Mouse (Mus musculus): ENCODE measurements around the gene Kctd19. TPM values are rescaled to one million over a fixed set of nuclear protein-coding genes. Genes with fewer than 3 reads are reported as not detected.

Kctd19 gene
- polyA plus RNA-seq, 1 experiment = 0.32 TPM

DNA sequence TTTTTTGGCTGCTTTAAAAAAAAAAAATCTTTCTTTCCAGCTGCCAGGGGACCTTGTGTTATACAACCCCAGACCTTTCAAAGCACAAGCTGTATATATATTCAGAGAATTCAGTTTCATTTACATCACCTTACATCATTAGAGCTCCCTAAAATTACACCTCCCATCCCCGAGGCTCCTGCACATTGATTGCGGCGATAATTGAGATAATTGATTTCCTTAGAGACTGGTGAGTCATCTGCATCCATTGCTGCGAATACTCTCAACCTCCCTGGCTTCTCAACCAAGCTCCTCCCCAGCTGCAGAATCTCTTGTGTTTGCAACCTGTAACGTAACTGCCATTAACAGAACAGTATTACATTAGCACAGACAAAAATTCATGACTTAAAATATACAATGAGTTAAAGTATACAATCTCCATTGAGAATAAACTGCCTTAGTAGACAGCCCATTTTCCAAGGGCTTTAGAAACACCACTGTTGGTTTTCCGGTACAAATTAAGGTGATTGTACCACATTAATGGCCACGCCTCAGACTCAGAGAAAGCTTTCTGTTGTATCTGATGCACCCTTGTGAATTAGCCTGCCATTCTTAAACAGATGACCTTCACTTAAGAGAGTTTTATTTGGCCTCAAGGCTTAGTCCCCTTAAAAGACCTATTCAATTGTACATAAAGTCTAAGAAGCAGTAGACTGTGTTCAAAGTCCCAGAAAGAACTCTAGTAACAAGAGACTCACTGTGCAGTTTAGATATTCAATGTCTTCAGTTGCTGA lies 18.6 kb upstream of the Kctd19 start:
- DNase-seq = no peak
- no peak for TF ChIP-seq POLR2A (IDR thresholded peaks at IDR 0.05; ENCODE audit: borderline replicate concordance, extremely low read depth, low read depth, low read length)
- no peak for TF ChIP-seq CTCF (IDR thresholded peaks at IDR 0.05; ENCODE audit: insufficient read depth, low read length)
- Histone ChIP-seq H3K4me1 (ENCODE audit: control insufficient read depth, insufficient read depth, low read length) (peaks cover 15% of the 10 kb centered on the region), H3K4me3 (replicated peaks; ENCODE audit: extremely low read depth, low read depth, low read length) (no peak overlapping the region)
- WGBS = 82% methylated on average over 7 of the region's 7 CpGs

DNA sequence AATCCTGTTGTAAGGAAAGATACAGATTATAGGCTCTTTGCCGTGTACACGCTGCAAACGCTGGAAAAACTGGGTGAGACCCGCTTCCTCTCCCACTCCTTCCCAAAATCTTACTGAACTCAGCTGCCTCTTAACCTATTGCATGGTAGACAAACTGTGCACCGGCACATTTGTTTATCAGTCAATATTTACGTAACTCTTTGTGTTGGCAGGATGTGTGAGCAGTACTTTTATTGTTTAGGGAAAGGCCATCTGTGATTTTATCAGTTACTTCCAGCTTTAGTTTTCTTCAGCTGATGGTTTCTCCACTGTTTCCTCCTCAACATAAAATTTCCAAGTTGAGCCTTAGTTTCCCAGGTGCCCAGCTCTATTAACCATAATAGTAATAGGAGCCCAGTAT lies 13.6 kb upstream of the Kctd19 start:
- TF ChIP-seq CTCF (IDR thresholded peaks at IDR 0.05; ENCODE audit: insufficient read depth, low read length) = no peak
- TF ChIP-seq POLR2A (IDR thresholded peaks at IDR 0.05; ENCODE audit: borderline replicate concordance, extremely low read depth, low read depth, low read length) = no peak
- Histone ChIP-seq H3K4me3 (replicated peaks; ENCODE audit: extremely low read depth, low read depth, low read length) (no peak overlapping the region), H3K4me1 (ENCODE audit: control insufficient read depth, insufficient read depth, low read length) (peaks cover 11% of the 10 kb centered on the region)
- 32% methylated on average over 6 of the region's 6 CpGs for WGBS
- no peak for DNase-seq

DNA sequence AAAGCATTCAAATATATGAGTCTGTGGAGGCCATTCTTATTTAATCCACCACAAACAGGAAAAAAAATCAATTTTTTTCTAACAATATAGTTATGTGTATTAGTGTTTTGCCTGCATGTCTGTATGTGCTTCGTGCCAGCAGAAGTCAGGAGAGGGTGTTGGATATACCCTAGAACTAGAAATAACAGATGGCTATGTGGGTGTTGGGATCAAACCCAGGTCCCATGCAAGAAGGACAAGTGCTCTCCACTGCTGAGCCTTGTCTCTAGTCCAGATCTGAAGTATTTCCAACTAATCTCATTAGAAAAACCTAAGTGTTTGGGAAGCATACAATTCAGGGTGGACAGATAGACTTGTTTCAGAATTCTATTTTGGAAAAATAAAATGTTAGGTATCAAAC lies 8.7 kb upstream of the Kctd19 start:
- H3K4me1 ChIP-seq (ENCODE audit: control insufficient read depth, insufficient read depth, low read length) = peaks cover 5% of the 10 kb centered on the region
- TF ChIP-seq CTCF (IDR thresholded peaks at IDR 0.05; ENCODE audit: insufficient read depth, low read length) (no peak), POLR2A (IDR thresholded peaks at IDR 0.05; ENCODE audit: borderline replicate concordance, extremely low read depth, low read depth, low read length) (no peak)
- H3K4me3 ChIP-seq (replicated peaks; ENCODE audit: extremely low read depth, low read depth, low read length) = no peak overlapping the region
- 70% methylated on average over 1 of the region's 1 CpGs for WGBS
- DNase-seq = no peak

DNA sequence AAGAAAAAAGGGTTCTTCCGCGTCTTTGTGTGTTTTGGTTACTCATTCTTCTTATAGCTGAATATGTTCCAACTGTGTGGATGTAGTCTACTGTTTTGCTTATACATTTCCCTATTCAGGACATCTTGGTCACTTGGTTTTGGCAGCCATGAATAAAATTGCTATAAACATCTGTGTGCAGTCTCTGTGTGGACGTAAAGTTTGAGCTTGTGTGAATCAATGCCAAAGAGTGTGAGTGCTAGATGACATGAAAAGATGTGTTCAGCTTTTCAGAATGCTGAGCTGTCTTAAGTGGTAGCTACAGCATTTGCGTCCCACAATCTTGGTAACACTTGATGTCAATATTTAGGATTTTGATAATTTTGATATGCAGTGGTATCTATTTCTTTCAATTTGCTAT lies 6.5 kb upstream of the Kctd19 start:
- H3K4me3 ChIP-seq (replicated peaks; ENCODE audit: extremely low read depth, low read depth, low read length) = no peak overlapping the region
- DNase-seq = no peak
- no peak for TF ChIP-seq POLR2A (IDR thresholded peaks at IDR 0.05; ENCODE audit: borderline replicate concordance, extremely low read depth, low read depth, low read length)
- no peak for TF ChIP-seq CTCF (IDR thresholded peaks at IDR 0.05; ENCODE audit: insufficient read depth, low read length)
- H3K4me1 ChIP-seq (ENCODE audit: control insufficient read depth, insufficient read depth, low read length) = no peaks in the 10 kb centered on the region
- WGBS = 80% methylated on average over 4 of the region's 4 CpGs

DNA sequence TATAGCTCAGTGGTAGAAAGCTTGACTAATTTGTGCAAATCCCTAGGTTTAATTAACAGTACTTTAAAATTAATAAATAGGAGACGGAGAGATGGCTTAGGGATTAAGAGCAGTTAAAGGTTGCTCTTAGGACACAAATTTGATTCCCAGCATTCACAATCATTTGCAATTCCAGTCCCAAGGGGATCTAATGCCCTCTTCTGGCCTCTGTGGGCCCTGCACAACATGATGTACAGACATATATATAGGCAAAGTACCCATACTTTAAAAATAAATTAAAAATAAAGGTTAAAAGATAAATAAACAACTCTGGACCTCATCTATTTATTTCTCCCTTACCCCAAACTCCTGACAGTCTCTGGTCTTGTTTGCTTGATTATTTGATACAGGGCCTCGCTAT lies 5.7 kb upstream of the Kctd19 start:
- no peaks in the 10 kb centered on the region for H3K4me1 ChIP-seq (ENCODE audit: control insufficient read depth, insufficient read depth, low read length)
- WGBS = 96% methylated on average over 2 of the region's 2 CpGs
- no peak for DNase-seq
- no peak overlapping the region for H3K4me3 ChIP-seq (replicated peaks; ENCODE audit: extremely low read depth, low read depth, low read length)
- TF ChIP-seq CTCF (IDR thresholded peaks at IDR 0.05; ENCODE audit: insufficient read depth, low read length) (no peak), POLR2A (IDR thresholded peaks at IDR 0.05; ENCODE audit: borderline replicate concordance, extremely low read depth, low read depth, low read length) (no peak)

DNA sequence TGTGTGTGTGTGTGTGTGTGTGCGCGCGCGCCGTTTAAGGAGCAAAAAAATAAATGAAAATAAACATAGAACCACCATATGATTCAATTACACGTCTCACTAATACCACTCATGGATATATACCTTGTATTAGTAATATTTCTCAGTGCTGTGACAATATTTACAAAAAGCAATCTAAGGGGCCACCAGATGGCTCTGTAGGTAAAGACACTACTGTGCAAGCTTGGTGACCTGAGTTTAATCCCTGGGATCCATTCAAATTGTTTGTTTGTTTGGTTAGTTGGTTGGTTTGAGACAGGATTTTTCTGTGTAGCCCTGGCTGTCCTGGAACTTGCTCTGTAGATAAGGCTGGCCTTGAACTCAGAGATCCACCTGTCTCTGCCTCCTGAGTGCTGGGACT lies 3.4 kb downstream of the Kctd19 start:
- TF ChIP-seq CTCF (IDR thresholded peaks at IDR 0.05; ENCODE audit: insufficient read depth, low read length) = no peak
- TF ChIP-seq POLR2A (IDR thresholded peaks at IDR 0.05; ENCODE audit: borderline replicate concordance, extremely low read depth, low read depth, low read length) = no peak
- DNase-seq = no peak
- 93% methylated on average over 6 of the region's 6 CpGs for WGBS
- Histone ChIP-seq H3K4me3 (replicated peaks; ENCODE audit: extremely low read depth, low read depth, low read length) (no peak overlapping the region), H3K4me1 (ENCODE audit: control insufficient read depth, insufficient read depth, low read length) (0 out of 2 replicates have a peak, but pooled peaks cover 3% of the 10 kb centered on the region)

DNA sequence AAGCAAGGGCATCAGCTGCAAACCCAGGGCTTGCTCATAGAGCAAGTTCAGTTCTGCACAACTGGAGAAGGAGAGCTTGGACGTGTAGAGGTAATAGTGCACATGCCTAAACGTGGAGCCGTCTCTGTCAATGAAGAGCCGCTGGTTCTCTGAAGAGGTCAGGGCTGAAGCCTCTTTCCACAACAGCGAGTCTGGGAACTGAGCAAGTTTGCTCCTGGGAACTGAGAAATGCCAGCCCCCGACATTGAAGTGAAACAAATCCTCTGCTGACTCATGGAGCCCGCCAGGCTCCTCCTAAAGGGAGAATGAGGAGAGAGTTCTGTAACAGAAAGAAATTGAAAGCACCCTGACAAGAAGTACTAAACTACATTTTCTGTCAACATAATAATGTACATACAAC lies 5.0 kb downstream of the Kctd19 start:
- Histone ChIP-seq H3K4me3 (replicated peaks; ENCODE audit: extremely low read depth, low read depth, low read length) (no peak overlapping the region), H3K4me1 (ENCODE audit: control insufficient read depth, insufficient read depth, low read length) (0 out of 2 replicates have a peak, but pooled peaks cover 3% of the 10 kb centered on the region)
- WGBS = 54% methylated on average over 7 of the region's 7 CpGs
- no peak for TF ChIP-seq CTCF (IDR thresholded peaks at IDR 0.05; ENCODE audit: insufficient read depth, low read length)
- TF ChIP-seq POLR2A (IDR thresholded peaks at IDR 0.05; ENCODE audit: borderline replicate concordance, extremely low read depth, low read depth, low read length) = no peak
- no peak for DNase-seq

DNA sequence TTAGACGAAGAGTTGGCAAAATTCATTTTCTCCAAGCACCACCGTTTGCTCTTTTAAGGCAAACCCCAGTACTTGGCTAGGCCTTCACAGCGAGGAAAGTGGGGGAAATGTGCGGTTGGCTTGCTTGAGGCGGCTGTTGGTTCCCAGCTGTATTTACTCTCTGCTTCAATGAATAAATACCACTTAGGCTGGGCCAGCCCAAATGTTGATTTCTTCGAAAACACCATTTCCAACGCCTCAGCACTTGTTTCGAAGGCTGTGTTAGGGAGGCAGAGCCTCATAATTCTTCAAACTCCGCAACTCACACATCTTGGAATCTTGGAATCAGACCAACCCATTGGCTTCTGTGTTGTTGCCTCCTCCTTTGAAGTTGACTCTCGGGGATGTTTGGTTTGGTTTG lies 6.9 kb downstream of the Kctd19 start:
- H3K4me3 ChIP-seq (replicated peaks; ENCODE audit: extremely low read depth, low read depth, low read length) = no peak overlapping the region
- no peak for DNase-seq
- TF ChIP-seq CTCF (IDR thresholded peaks at IDR 0.05; ENCODE audit: insufficient read depth, low read length) (no peak), POLR2A (IDR thresholded peaks at IDR 0.05; ENCODE audit: borderline replicate concordance, extremely low read depth, low read depth, low read length) (no peak)
- WGBS = 49% methylated on average over 10 of the region's 10 CpGs
- H3K4me1 ChIP-seq (ENCODE audit: control insufficient read depth, insufficient read depth, low read length) = no peaks in the 10 kb centered on the region

DNA sequence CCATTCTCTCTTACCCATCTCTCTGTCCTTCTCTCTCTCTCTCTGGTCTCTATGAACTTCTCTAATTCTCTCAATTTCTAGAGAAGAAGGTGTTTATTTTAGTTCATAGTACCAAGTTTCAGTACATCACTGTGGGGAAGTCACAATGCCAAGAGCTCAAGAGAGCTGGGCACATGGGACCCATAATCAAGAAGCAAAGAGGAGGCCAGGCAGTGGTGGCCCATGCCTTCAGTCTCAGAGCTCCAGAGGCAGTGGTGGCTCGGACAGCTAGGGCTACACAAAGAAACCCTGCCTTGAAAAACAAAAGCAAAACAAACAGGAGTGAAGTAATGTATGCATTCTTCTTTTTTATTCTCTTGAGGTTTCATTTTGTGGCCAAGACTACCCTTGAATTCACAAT lies 8.8 kb downstream of the Kctd19 start:
- TF ChIP-seq CTCF (IDR thresholded peaks at IDR 0.05; ENCODE audit: insufficient read depth, low read length) = no peak
- TF ChIP-seq POLR2A (IDR thresholded peaks at IDR 0.05; ENCODE audit: borderline replicate concordance, extremely low read depth, low read depth, low read length) = no peak
- WGBS = 79% methylated on average over 1 of the region's 1 CpGs
- Histone ChIP-seq H3K4me3 (replicated peaks; ENCODE audit: extremely low read depth, low read depth, low read length) (no peak overlapping the region), H3K4me1 (ENCODE audit: control insufficient read depth, insufficient read depth, low read length) (no peaks in the 10 kb centered on the region)
- DNase-seq = no peak

DNA sequence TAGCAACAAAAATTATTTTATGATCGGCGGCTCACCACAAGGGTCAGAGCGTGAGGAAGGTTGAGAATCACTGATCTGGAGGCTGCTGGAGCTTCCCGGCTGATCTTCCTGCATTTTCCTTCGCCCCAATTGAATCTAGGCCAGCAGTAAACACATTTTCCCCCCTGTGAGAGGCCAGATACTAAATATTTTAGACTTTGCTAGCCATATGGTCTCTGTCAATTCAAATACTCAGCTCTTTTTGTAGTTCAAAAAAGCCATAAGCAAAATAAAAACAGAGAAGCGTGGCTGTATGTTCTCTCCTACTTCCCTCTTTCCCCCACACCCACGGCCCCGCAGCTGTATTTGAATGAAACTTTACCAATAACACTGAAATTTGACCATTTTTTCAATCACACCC lies 9.8 kb downstream of the Kctd19 start:
- 67% methylated on average over 8 of the region's 8 CpGs for WGBS
- Histone ChIP-seq H3K4me1 (ENCODE audit: control insufficient read depth, insufficient read depth, low read length) (no peaks in the 10 kb centered on the region), H3K4me3 (replicated peaks; ENCODE audit: extremely low read depth, low read depth, low read length) (no peak overlapping the region)
- TF ChIP-seq POLR2A (IDR thresholded peaks at IDR 0.05; ENCODE audit: borderline replicate concordance, extremely low read depth, low read depth, low read length) (no peak), CTCF (IDR thresholded peaks at IDR 0.05; ENCODE audit: insufficient read depth, low read length) (no peak)
- DNase-seq = no peak

All from lung, adult 2 months (tissue).